Mouse (Mus musculus): ENCODE data around the gene Fibcd1. TPM values are rescaled to one million over a fixed set of nuclear protein-coding genes. Genes with fewer than 3 reads are reported as not detected.

The Fibcd1 gene
- polyA plus RNA-seq, 1 experiment from 2014 or later, result 5.3 TPM

DNA sequence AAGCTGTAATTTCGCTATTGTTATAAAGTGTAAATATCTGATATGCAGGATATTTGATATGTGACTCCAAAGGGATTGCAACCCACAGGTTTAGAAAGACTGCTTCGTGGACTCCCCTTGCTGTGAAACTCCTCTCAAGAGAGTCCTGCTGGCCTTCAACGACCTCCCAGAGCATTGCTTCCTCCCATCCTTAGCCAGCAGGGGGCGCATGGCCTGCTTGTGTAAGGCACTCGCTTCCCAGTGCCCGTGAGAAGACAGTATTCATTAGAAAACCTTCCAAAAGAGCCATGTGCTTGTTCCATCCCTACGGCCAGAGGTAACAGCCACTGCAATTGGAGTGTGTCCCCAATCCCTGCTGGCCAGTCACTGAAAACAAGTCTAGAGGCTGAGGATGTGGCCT lies 58.8 kb downstream of the Fibcd1 start:
- no peak overlapping the region for H3K9ac ChIP-seq (replicated peaks)
- no peak overlapping the region for H3K27ac ChIP-seq (replicated peaks)
- H3K4me3 ChIP-seq, result no peak overlapping the region
- 21% methylated on average over 7 of the region's 7 CpGs for WGBS
- H3K27me3 ChIP-seq, result no peaks in the 10 kb centered on the region
- no peaks in the 10 kb centered on the region for H3K9me3 ChIP-seq
- H3K4me2 ChIP-seq (replicated peaks), result no peak overlapping the region
- no peak for ATAC-seq (ENCODE audit: low FRiP score, low read depth)
- no peaks in the 10 kb centered on the region; the same call in 1 of the 2 replicates for H3K4me1 ChIP-seq
- peaks cover 81% of the 10 kb centered on the region for H3K36me3 ChIP-seq

DNA sequence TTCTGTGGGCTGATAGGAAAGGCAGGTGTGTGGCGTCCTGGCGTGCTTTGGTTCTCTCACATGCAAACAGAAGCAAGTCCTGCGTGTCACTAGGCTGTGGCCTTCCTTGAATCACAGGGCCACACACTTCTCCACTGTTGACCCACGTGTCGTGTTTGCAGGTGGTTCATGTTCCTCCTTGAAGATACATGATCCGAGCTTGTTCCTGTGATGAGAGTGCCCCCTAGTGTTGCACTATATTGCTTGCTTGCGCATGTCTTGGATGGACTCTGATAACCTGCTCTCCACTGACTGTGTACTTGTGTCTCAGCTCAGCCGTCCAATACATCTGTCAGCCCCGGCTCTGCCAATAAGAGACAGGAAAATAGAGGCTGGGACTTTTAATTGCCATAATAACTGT lies 60.7 kb downstream of the Fibcd1 start:
- ATAC-seq (ENCODE audit: low FRiP score, low read depth), result 0 out of 2 replicates have a peak, but pooled peaks have one; percentile 16
- H3K9ac ChIP-seq (replicated peaks), result no peak overlapping the region
- H3K36me3 ChIP-seq, result peaks cover 82% of the 10 kb centered on the region
- H3K4me2 ChIP-seq (replicated peaks), result no peak overlapping the region
- no peaks in the 10 kb centered on the region for H3K9me3 ChIP-seq
- no peak overlapping the region for H3K4me3 ChIP-seq
- WGBS, result 49% methylated on average over 9 of the region's 9 CpGs
- H3K27ac ChIP-seq (replicated peaks), result no peak overlapping the region
- H3K27me3 ChIP-seq, result no peaks in the 10 kb centered on the region
- H3K4me1 ChIP-seq, result no peaks in the 10 kb centered on the region

DNA sequence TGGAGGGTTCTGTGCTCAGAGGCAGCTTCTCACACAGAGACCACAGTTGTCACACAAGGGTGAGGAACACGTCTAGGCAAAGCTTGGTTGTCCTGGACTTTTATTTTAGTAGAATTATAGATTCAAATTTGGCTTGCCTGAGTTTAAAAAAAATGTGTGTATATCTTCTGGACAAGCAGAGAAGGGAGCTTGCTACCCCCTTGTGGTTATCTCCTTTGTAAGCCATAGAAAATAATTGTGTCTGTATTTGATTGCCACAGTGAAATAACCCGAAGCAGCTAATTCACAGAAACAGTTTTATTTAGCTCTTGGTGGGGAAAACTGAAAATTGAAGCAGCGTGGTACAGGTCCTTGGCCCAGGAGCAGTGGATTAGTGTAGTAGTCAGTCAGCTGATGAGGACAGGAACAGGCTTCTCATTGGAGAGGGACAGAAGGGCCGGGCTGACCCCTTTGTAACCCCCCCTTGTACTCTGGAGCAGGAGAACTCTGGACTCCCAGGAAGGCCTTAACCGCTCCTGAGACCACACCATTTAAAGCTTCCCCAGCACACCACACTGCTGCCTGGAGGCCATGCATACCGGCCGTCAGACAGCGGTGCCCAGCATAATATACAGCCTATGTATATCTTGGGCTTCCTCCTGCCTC lies 62.7 kb downstream of the Fibcd1 start:
- no peaks in the 10 kb centered on the region for H3K9me3 ChIP-seq
- no peak overlapping the region for H3K4me3 ChIP-seq
- ATAC-seq (ENCODE audit: low FRiP score, low read depth), result no peak
- no peak overlapping the region for H3K4me2 ChIP-seq (replicated peaks)
- H3K27ac ChIP-seq (replicated peaks), result no peak overlapping the region
- no peaks in the 10 kb centered on the region for H3K27me3 ChIP-seq
- 87% methylated on average over 8 of the region's 8 CpGs for WGBS
- no peaks in the 10 kb centered on the region for H3K4me1 ChIP-seq
- peaks cover 86% of the 10 kb centered on the region for H3K36me3 ChIP-seq
- no peak overlapping the region for H3K9ac ChIP-seq (replicated peaks)

DNA sequence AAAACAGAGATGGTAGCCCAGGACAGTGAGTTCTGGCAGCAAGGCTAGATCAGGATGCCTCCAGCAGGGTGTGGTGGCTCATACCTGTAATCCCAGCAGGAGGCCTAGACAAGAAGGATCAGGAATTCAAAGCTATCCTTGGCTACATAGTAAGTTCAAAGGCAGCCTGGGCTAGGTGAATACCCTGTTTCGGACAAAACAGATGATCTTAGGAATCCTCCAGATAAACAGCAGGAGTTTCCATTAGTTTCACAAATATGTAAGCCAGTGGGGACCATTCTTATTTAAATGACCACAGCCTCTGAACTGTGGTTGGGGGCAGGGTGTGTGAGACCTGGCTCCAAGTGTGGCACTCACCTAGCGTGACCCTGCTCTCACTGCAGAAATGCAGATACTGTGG lies 66.5 kb downstream of the Fibcd1 start:
- no peaks in the 10 kb centered on the region for H3K27me3 ChIP-seq
- H3K4me1 ChIP-seq, result no peaks in the 10 kb centered on the region
- 92% methylated on average over 2 of the region's 2 CpGs for WGBS
- peaks cover 69% of the 10 kb centered on the region for H3K36me3 ChIP-seq
- H3K9me3 ChIP-seq, result no peaks in the 10 kb centered on the region
- H3K4me2 ChIP-seq (replicated peaks), result no peak overlapping the region
- no peak overlapping the region for H3K4me3 ChIP-seq
- no peak overlapping the region for H3K27ac ChIP-seq (replicated peaks)
- no peak for ATAC-seq (ENCODE audit: low FRiP score, low read depth)
- no peak overlapping the region for H3K9ac ChIP-seq (replicated peaks)

DNA sequence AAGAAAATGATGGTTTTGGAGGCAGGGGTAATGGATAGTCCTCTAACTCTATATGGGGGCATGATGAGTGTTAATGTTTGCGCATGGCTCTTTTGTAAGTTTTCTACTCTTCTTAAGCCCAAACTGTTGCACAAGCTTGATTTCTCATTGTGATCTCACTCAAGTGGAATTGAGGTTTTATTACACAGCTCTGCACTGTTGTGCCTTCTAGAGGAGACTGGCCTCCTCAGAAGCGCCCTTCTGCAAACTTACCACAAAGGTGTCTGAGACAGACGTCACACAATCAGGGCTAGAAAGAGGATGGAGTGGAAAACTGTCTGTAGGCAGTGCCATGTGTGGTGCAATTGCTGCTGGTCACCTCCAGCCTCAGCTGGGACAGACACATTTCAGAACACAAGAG lies 69.3 kb downstream of the Fibcd1 start:
- Histone ChIP-seq H3K9me3 (no peaks in the 10 kb centered on the region), H3K27me3 (no peaks in the 10 kb centered on the region), H3K9ac (replicated peaks) (no peak overlapping the region), H3K4me2 (replicated peaks) (no peak overlapping the region), H3K4me1 (no peaks in the 10 kb centered on the region; the same call in 1 of the 2 replicates), H3K36me3 (peaks cover 50% of the 10 kb centered on the region), H3K4me3 (no peak overlapping the region), H3K27ac (replicated peaks) (no peak overlapping the region)
- 94% methylated on average over 3 of the region's 3 CpGs for WGBS
- ATAC-seq (ENCODE audit: low FRiP score, low read depth), result no peak

DNA sequence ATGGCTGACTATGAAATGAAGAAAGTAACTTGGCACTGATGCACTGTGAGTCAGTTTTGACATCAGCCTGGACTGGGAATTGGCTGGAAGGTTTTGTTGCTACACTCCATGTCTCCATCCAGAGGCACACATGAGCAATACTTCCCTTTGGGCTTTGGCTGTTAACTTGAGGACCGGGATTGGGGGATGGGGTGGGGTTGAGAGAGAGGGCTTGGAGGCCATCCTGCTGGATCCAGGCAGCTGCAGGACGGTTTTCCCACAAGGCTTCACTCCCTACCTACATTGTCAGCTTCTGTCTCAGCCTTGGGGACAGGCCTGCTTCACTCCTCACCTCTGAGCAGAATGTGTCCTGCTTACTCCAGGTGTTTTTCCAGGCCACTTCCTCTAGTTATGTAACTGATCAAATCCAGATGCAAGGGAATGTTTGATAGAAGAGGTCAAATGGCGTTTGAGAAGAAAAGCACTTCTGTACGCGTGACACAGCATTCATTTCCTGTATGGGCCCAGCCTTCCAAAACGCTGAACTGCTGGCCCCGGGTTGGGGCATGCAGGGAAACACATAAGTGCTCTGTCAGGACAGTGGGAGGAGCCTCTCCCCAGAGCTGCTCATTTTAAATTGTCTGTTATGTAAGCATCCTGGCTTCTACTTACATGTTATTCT lies 74.9 kb downstream of the Fibcd1 start:
- no peak overlapping the region for H3K9ac ChIP-seq (replicated peaks)
- 62% methylated on average over 7 of the region's 7 CpGs for WGBS
- no peak for ATAC-seq (ENCODE audit: low FRiP score, low read depth)
- H3K27ac ChIP-seq (replicated peaks), result no peak overlapping the region
- no peak overlapping the region for H3K4me3 ChIP-seq
- no peaks in the 10 kb centered on the region for H3K27me3 ChIP-seq
- H3K9me3 ChIP-seq, result no peaks in the 10 kb centered on the region
- H3K36me3 ChIP-seq, result peaks cover 10% of the 10 kb centered on the region; the same call in 1 of the 2 replicates
- H3K4me1 ChIP-seq, result peaks cover 39% of the 10 kb centered on the region
- H3K4me2 ChIP-seq (replicated peaks), result no peak overlapping the region

DNA sequence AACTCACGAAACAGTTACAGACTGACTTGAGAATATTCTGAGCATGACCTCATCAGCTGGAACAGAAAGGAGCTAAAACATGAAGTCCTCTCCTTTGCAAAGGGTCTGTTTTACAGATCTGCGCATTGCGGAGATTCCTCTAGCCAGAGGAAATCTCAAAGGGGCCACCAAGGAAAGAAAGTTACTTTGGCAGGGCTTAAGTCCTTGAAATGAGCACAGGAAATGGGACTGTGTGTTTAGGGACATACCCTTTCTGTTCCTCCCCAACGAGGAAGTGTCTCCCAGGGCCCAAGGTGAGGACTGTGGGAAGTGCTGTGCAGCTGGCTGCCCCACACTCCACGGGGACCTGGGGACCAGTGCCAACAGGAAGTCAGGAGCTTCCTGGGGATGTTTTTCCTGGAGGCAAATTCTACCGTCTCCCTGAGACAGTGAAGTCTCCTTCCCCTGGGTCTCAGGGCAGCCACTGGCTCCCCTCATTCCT lies 76.1 kb downstream of the Fibcd1 start:
- H3K4me3 ChIP-seq, result no peak overlapping the region
- H3K27me3 ChIP-seq, result no peaks in the 10 kb centered on the region
- peaks cover 4% of the 10 kb centered on the region; the same call in 1 of the 2 replicates for H3K36me3 ChIP-seq
- H3K27ac ChIP-seq (replicated peaks), result peak overlapping the region; percentile 27; the same call in 1 of the 2 replicates
- no peak overlapping the region for H3K4me2 ChIP-seq (replicated peaks)
- H3K9me3 ChIP-seq, result no peaks in the 10 kb centered on the region
- H3K9ac ChIP-seq (replicated peaks), result no peak overlapping the region
- WGBS, result 48% methylated on average over 6 of the region's 6 CpGs
- H3K4me1 ChIP-seq, result peaks cover 39% of the 10 kb centered on the region
- ATAC-seq (ENCODE audit: low FRiP score, low read depth), result no peak

DNA sequence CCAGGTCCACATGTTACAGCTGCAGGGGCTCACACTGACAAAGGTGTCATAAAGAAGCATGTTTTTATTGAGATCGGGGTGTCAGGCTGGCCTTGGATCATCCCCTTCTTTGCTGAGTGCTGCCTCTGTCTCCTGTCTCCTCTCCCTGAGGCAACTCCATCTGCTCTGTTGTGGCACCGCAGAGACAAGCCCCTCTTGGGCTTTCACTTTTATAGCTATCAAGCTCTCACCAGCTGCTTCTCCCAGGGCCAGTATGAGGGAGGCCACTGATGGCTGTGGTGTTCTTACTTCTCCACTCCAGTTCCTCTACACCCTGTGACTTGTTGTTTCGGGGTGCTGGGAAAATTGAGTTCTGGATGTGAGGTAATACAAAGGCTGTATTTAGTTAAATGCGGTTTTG lies 76.7 kb downstream of the Fibcd1 start:
- no peak for ATAC-seq (ENCODE audit: low FRiP score, low read depth)
- H3K9ac ChIP-seq (replicated peaks), result no peak overlapping the region
- peaks cover 39% of the 10 kb centered on the region for H3K4me1 ChIP-seq
- H3K4me3 ChIP-seq, result no peak overlapping the region
- no peaks in the 10 kb centered on the region for H3K27me3 ChIP-seq
- H3K36me3 ChIP-seq, result peaks cover 4% of the 10 kb centered on the region; the same call in 1 of the 2 replicates
- no peaks in the 10 kb centered on the region for H3K9me3 ChIP-seq
- H3K27ac ChIP-seq (replicated peaks), result peak overlapping the region; percentile 27
- no peak overlapping the region for H3K4me2 ChIP-seq (replicated peaks)
- 61% methylated on average over 4 of the region's 4 CpGs for WGBS

DNA sequence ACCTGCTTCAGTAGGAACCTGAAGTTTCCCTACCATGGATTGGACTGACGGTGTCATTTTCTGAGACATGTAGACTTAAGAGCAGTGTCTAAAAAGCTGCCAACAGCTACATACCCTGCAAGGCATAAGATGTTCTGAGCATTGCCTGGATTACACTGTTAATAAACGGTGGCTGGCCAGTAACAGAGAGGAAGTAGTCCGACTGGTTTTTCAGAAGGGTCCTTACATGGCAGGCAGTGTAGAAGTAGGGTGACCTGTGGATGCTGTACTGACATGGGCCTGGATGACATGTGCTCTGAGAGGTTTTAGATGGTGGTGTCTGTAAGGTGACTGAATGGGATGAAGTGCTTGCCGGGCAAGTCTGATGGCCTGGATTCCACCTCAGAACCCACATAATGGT lies 78.0 kb downstream of the Fibcd1 start:
- Histone ChIP-seq H3K4me3 (no peak overlapping the region), H3K27ac (replicated peaks) (no peak overlapping the region), H3K4me1 (peaks cover 48% of the 10 kb centered on the region), H3K36me3 (no peaks in the 10 kb centered on the region), H3K9ac (replicated peaks) (no peak overlapping the region), H3K27me3 (no peaks in the 10 kb centered on the region), H3K9me3 (no peaks in the 10 kb centered on the region), H3K4me2 (replicated peaks) (no peak overlapping the region)
- no peak for ATAC-seq (ENCODE audit: low FRiP score, low read depth)
- 87% methylated on average over 4 of the region's 4 CpGs for WGBS

DNA sequence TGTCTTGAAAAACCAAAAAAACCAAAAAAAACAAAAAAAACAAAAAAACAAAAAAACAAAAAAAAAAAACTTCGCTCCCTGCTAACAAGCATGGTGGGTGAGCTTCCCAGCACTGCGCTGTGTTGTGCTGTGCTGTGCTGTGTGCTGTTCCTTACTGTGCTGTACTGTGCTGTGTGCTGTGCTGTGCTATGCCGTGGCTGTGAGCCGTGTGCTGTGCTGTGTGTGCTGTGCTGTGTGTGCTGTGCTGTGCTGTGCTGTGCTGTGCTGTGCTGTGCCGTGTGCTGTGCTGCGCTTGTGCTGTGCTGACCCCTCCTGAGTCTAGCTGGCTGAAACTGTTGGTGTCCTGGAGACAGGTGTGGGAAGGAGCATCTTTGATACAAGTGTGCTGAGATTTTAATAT lies 78.7 kb downstream of the Fibcd1 start:
- peaks cover 54% of the 10 kb centered on the region for H3K4me1 ChIP-seq
- no peak overlapping the region for H3K9ac ChIP-seq (replicated peaks)

More for the DNA sequence above, 78.7 kb downstream of the Fibcd1 start:
- 96% methylated on average over 6 of the region's 6 CpGs for WGBS
- ATAC-seq (ENCODE audit: low FRiP score, low read depth), result no peak; the same call in 1 of the 2 replicates
- no peaks in the 10 kb centered on the region for H3K27me3 ChIP-seq
- H3K36me3 ChIP-seq, result no peaks in the 10 kb centered on the region
- no peak overlapping the region for H3K4me3 ChIP-seq
- no peak overlapping the region for H3K4me2 ChIP-seq (replicated peaks)
- no peaks in the 10 kb centered on the region for H3K9me3 ChIP-seq
- no peak overlapping the region for H3K27ac ChIP-seq (replicated peaks)
